Mouse (Mus musculus) heart, embryonic 16.5 days (tissue): ENCODE results near the gene Serpina11. TPM values are rescaled to one million over a fixed set of nuclear protein-coding genes. Genes with fewer than 3 reads are reported as not detected.

Experiments
- ATAC-seq: fragments of 200-750 bp; cut with Nextera tagmentation; replicated peaks from 2 replicates; pipeline ENCODE4 v1.8.0; 2017; ENCODE audit warnings: moderate number of reproducible peaks; ENCODE audit not compliant: insufficient read depth, low FRiP score; ENCODE audit errors: extremely low read depth
- H3K27ac ChIP-seq: fragments of 300-500 bp; sonication (generic); 2 replicates; pipeline ENCODE4 v1.5.1; 2014; ENCODE audit warnings: mild to moderate bottlenecking, low read length, control low read depth, moderate library complexity
- H3K27me3 ChIP-seq: fragments of 300-500 bp; sonication (generic); 2 replicates; pipeline ENCODE4 v1.6.1; 2014; ENCODE audit warnings: low read length, mixed read lengths; ENCODE audit not compliant: control insufficient read depth, insufficient read depth
- H3K36me3 ChIP-seq: fragments of 300-500 bp; sonication (generic); 2 replicates; pipeline ENCODE4 v1.6.1; 2014; ENCODE audit not compliant: control insufficient read depth, insufficient read depth
- H3K4me1 ChIP-seq: fragments of 300-500 bp; sonication (generic); 2 replicates; pipeline ENCODE4 v1.6.1; 2014; ENCODE audit warnings: low read length, mixed read lengths; ENCODE audit not compliant: control insufficient read depth, insufficient read depth
- H3K4me2 ChIP-seq: fragments of 300-500 bp; sonication (generic); 2 replicates; pipeline ENCODE4 v1.6.1; 2014; ENCODE audit warnings: low read depth, mild to moderate bottlenecking, control low read depth, low read length
- H3K4me3 ChIP-seq: fragments of 300-500 bp; sonication (generic); 2 replicates; pipeline ENCODE4 v1.5.1; 2014; ENCODE audit warnings: mild to moderate bottlenecking, control low read depth, low read length
- H3K9ac ChIP-seq: fragments of 300-500 bp; sonication (generic); 2 replicates; pipeline ENCODE4 v1.6.1; 2014; ENCODE audit warnings: low read length, control low read depth
- H3K9me3 ChIP-seq: fragments of 300-500 bp; sonication (generic); replicated peaks from 2 replicates; pipeline ENCODE4 v1.6.1; 2016; ENCODE audit warnings: low read length; ENCODE audit not compliant: control insufficient read depth
- WGBS: fragments of 180-500 bp; shearing (Covaris S2); extraction: QIAGEN DNeasy Blood & Tissue Kit; methylation state at CpG from one replicate; pipeline ENCODE4 v1.1.7; 2014; 5-methylcytosine and 5-hydroxymethylcytosine counted together
- polyA plus RNA-seq: library from polyadenylated mRNA; unstranded; fragments of >200 nt; fragmentation: Nextera tagmentation; extraction: Ambion mirVana; gene quantifications from 2 replicates; pipeline ENCODE4 v1.2.1, GENCODE M21; 2015

The Serpina11 gene
- polyA plus RNA-seq = not detected in 2 replicates

- Histone ChIP-seq H3K4me1 (no peaks in the 10 kb centered on the region), H3K36me3 (no peaks in the 10 kb centered on the region), H3K9me3 (no peaks in the 10 kb centered on the region), H3K4me2 (no peak within 1 kb of the TSS), H3K27me3 (peaks cover 9% of the 10 kb centered on the region; the same call in 1 of the 2 replicates), H3K4me3 (no peak within 1 kb of the TSS), H3K9ac (no peak within 1 kb of the TSS), H3K27ac (no peak within 1 kb of the TSS)
- ATAC-seq = no peak
- 81% methylated on average over 6 of the region's 6 CpGs for WGBS
Measured at GRCm38 (mm10) chr12:103989857-103990256, at the start of gene Serpina11. Gene Serpina11 (minus strand): TSS chr12:103989957.

GRCm38 (mm10) chr12:104038181-104038580, 48.4 kb upstream of the Serpina11 start:
- no peak for ATAC-seq
- Histone ChIP-seq H3K4me3 (no peak overlapping the region), H3K27ac (no peak overlapping the region), H3K27me3 (peaks cover 2% of the 10 kb centered on the region), H3K9ac (no peak overlapping the region), H3K4me1 (no peaks in the 10 kb centered on the region), H3K9me3 (no peaks in the 10 kb centered on the region), H3K36me3 (no peaks in the 10 kb centered on the region), H3K4me2 (no peak overlapping the region)
- 78% methylated on average over 7 of the region's 7 CpGs for WGBS

GRCm38 (mm10) chr12:104033752-104034151, 44.0 kb upstream of the Serpina11 start:
- no peak for ATAC-seq
- Histone ChIP-seq H3K27me3 (peaks cover 5% of the 10 kb centered on the region), H3K9ac (no peak overlapping the region), H3K27ac (no peak overlapping the region), H3K4me1 (no peaks in the 10 kb centered on the region), H3K36me3 (no peaks in the 10 kb centered on the region), H3K4me2 (no peak overlapping the region), H3K9me3 (no peaks in the 10 kb centered on the region), H3K4me3 (no peak overlapping the region)
- WGBS = 100% methylated on average over 1 of the region's 1 CpGs

- no peak overlapping the region for H3K4me3 ChIP-seq
Measured at GRCm38 (mm10) chr12:104029986-104030385, 40.2 kb upstream of the Serpina11 start.

GRCm38 (mm10) chr12:104015280-104015679, 25.5 kb upstream of the Serpina11 start:
- Histone ChIP-seq H3K4me1 (no peaks in the 10 kb centered on the region; the same call in 1 of the 2 replicates), H3K4me2 (no peak overlapping the region), H3K27me3 (no peaks in the 10 kb centered on the region; the same call in 1 of the 2 replicates), H3K27ac (no peak overlapping the region), H3K4me3 (no peak overlapping the region), H3K36me3 (no peaks in the 10 kb centered on the region; the same call in 1 of the 2 replicates), H3K9me3 (no peaks in the 10 kb centered on the region; the same call in 1 of the 2 replicates), H3K9ac (no peak overlapping the region)
- no peak for ATAC-seq
- WGBS = 28% methylated on average over 3 of the region's 3 CpGs

More at GRCm38 (mm10) chr12:104029986-104030385, 40.2 kb upstream of the Serpina11 start:
- Histone ChIP-seq H3K4me2 (no peak overlapping the region), H3K27ac (no peak overlapping the region), H3K9ac (no peak overlapping the region), H3K36me3 (no peaks in the 10 kb centered on the region), H3K27me3 (peaks cover 5% of the 10 kb centered on the region; the same call in 1 of the 2 replicates), H3K9me3 (0 out of 2 replicates have a peak, but pooled peaks cover 2% of the 10 kb centered on the region), H3K4me1 (no peaks in the 10 kb centered on the region)
- WGBS = 36% methylated on average over 8 of the region's 8 CpGs
- 0 out of 2 replicates have a peak, but pooled peaks have one; percentile 54 for ATAC-seq

- H3K27ac ChIP-seq = no peak within 1 kb of the TSS
- no peak for ATAC-seq
- 83% methylated on average over 6 of the region's 6 CpGs for WGBS
- H3K9ac ChIP-seq = no peak within 1 kb of the TSS
- H3K36me3 ChIP-seq = no peaks in the 10 kb centered on the region; the same call in 1 of the 2 replicates
- no peak within 1 kb of the TSS for H3K4me3 ChIP-seq
- no peaks in the 10 kb centered on the region; the same call in 1 of the 2 replicates for H3K27me3 ChIP-seq
- H3K4me1 ChIP-seq = no peaks in the 10 kb centered on the region; the same call in 1 of the 2 replicates
- no peaks in the 10 kb centered on the region; the same call in 1 of the 2 replicates for H3K9me3 ChIP-seq
- no peak within 1 kb of the TSS for H3K4me2 ChIP-seq
Measured at GRCm38 (mm10) chr12:104013620-104014019, 23.9 kb upstream of the Serpina11 start, which contains the start of gene Serpina9. Gene Serpina9 (minus strand): TSS chr12:104013755.

- WGBS = 73% methylated on average over 5 of the region's 5 CpGs
Measured at GRCm38 (mm10) chr12:104004689-104005088, 14.9 kb upstream of the Serpina11 start.

GRCm38 (mm10) chr12:104003238-104003612, 13.5 kb upstream of the Serpina11 start:
- Histone ChIP-seq H3K9me3 (peaks cover 2% of the 10 kb centered on the region; the same call in 1 of the 2 replicates), H3K9ac (no peak overlapping the region), H3K27me3 (no peaks in the 10 kb centered on the region), H3K4me1 (peaks cover 15% of the 10 kb centered on the region), H3K4me3 (no peak overlapping the region), H3K36me3 (no peaks in the 10 kb centered on the region), H3K4me2 (no peak overlapping the region), H3K27ac (peak overlapping the region; percentile 79; the same call in 1 of the 2 replicates)
- ATAC-seq = 0 out of 2 replicates have a peak, but pooled peaks have one; percentile 33
- 31% methylated on average over 4 of the region's 4 CpGs for WGBS

More at GRCm38 (mm10) chr12:104004689-104005088, 14.9 kb upstream of the Serpina11 start:
- ATAC-seq = no peak
- Histone ChIP-seq H3K27ac (no peak overlapping the region), H3K9me3 (peaks cover 2% of the 10 kb centered on the region; the same call in 1 of the 2 replicates), H3K27me3 (no peaks in the 10 kb centered on the region), H3K4me1 (peaks cover 15% of the 10 kb centered on the region), H3K4me3 (no peak overlapping the region), H3K36me3 (no peaks in the 10 kb centered on the region), H3K4me2 (no peak overlapping the region), H3K9ac (no peak overlapping the region)

GRCm38 (mm10) chr12:104002569-104003237, 12.9 kb upstream of the Serpina11 start:
- no peak overlapping the region for H3K4me3 ChIP-seq
- ATAC-seq = peak; percentile 84
- H3K9me3 ChIP-seq = peaks cover 2% of the 10 kb centered on the region; the same call in 1 of the 2 replicates
- H3K9ac ChIP-seq = no peak overlapping the region
- H3K27me3 ChIP-seq = no peaks in the 10 kb centered on the region
- peaks cover 15% of the 10 kb centered on the region for H3K4me1 ChIP-seq
- WGBS = 30% methylated on average over 10 of the region's 10 CpGs
- H3K36me3 ChIP-seq = no peaks in the 10 kb centered on the region
- H3K27ac ChIP-seq = peak overlapping the region; percentile 79
- peak overlapping the region; percentile 0; the same call in 1 of the 2 replicates for H3K4me2 ChIP-seq
